Mouse (Mus musculus): ENCODE data around the gene Dbil5.

DNA sequence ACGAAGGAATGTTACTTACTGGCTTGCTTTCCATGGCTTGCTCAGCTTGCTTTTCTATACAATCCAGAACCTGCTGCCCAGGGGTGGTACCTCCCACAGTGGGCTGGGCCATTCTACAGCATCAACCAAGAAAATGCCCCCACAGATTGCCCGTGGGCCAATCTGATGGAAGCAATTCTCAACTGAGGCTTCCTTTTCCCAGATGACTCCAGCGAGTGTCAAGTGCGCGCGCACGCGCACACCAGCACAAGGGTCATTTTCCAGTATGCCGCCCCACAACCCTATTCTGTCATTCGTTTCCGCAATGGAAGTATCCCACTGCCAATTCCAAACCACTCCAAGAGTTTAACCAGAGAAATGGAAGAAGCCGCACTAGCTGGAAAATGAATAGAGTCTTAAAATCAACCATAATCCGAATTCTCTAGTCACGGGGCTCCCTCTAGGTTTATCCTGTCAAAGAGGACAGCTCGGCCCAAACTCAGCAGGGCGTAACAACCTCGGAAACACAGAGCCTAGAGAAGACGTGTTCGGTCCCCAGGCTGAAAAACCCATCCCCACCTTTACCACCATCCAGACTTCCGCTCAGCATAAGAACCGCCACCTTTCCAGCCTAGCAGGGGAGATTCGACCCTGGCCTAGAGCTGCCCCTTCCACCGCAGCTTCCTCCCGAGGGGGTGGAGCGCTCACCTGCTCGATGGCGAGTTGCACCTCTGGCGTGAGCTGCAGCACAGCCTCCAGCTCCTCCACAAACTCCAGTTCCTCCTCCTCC lies 38.5 kb upstream of the Dbil5 start:
- TF ChIP-seq CTCF (IDR thresholded peaks at IDR 0.05; ENCODE audit: control insufficient read depth, insufficient read depth, insufficient replicate concordance, low read depth, low read length) (no peak), POLR2A (IDR thresholded peaks at IDR 0.05; ENCODE audit: control insufficient read depth, low read depth, low read length) (no peak)

Data from testis, adult 2 months (tissue).